Mouse (Mus musculus) liver, embryonic 11.5 days (tissue): Measurements from ENCODE around the gene Ets1. TPM values are rescaled to one million over a fixed set of nuclear protein-coding genes. Genes with fewer than 3 reads are reported as not detected.

ENCODE experiments used
- ATAC-seq: fragments of 200-750 bp; cut with Nextera tagmentation; replicated peaks from 2 replicates; pipeline ENCODE4 v1.8.0; 2017; ENCODE audit warnings: moderate number of reproducible peaks, mild to moderate bottlenecking, moderate TSS enrichment, moderate library complexity; ENCODE audit not compliant: low FRiP score
- DNase-seq: peaks from one replicate; pipeline ENCODE4 v3.0.0-alpha.2; 2017; ENCODE audit warnings: low spot score
- H3K27ac ChIP-seq: fragments of 300-500 bp; sonication (generic); 2 replicates; pipeline ENCODE4 v1.5.1; 2014; ENCODE audit warnings: mild to moderate bottlenecking, low read depth, low read length, control low read depth
- H3K27me3 ChIP-seq: fragments of 300-500 bp; sonication (generic); replicated peaks from 2 replicates; pipeline ENCODE4 v1.6.1; 2014; ENCODE audit warnings: low read length, mixed read lengths; ENCODE audit not compliant: control insufficient read depth, insufficient read depth
- H3K36me3 ChIP-seq: fragments of 300-500 bp; sonication (generic); 2 replicates; pipeline ENCODE4 v1.6.1; 2014; ENCODE audit warnings: mild to moderate bottlenecking, low read length, moderate library complexity, mixed read lengths; ENCODE audit not compliant: control insufficient read depth, insufficient read depth
- H3K4me1 ChIP-seq: fragments of 300-500 bp; sonication (generic); replicated peaks from 2 replicates; pipeline ENCODE4 v1.6.1; 2014; ENCODE audit warnings: low read length, mixed read lengths; ENCODE audit not compliant: control insufficient read depth, insufficient read depth
- H3K4me2 ChIP-seq: fragments of 300-500 bp; sonication (generic); 2 replicates; pipeline ENCODE4 v1.6.1; 2014; ENCODE audit warnings: mild to moderate bottlenecking, control low read depth, moderate library complexity
- H3K4me3 ChIP-seq: fragments of 300-500 bp; sonication (generic); 2 replicates; pipeline ENCODE4 v1.5.1; 2014; ENCODE audit warnings: low read depth, low read length, control low read depth
- H3K9ac ChIP-seq: fragments of 300-500 bp; sonication (generic); 2 replicates; pipeline ENCODE4 v1.6.1; 2014; ENCODE audit warnings: low read depth, low read length, control low read depth
- H3K9me3 ChIP-seq: fragments of 300-500 bp; sonication (generic); 2 replicates; pipeline ENCODE4 v1.6.1; 2016; ENCODE audit warnings: low read length, inconsistent platforms, mixed read lengths; ENCODE audit not compliant: control insufficient read depth
- WGBS: fragments of 180-500 bp; shearing (Covaris S2); extraction: QIAGEN DNeasy Blood & Tissue Kit; methylation state at CpG from one replicate; pipeline ENCODE4 v1.1.7; 2014; 5-methylcytosine and 5-hydroxymethylcytosine counted together
- polyA plus RNA-seq: library from polyadenylated mRNA; unstranded; fragments of >200 nt; fragmentation: Nextera tagmentation; extraction: Ambion mirVana; gene quantifications from 2 replicates; pipeline ENCODE4 v1.2.1, GENCODE M21; 2014

Gene Ets1
- polyA plus RNA-seq, 1 experiment from 2014 or later, result 31.4 TPM

DNA sequence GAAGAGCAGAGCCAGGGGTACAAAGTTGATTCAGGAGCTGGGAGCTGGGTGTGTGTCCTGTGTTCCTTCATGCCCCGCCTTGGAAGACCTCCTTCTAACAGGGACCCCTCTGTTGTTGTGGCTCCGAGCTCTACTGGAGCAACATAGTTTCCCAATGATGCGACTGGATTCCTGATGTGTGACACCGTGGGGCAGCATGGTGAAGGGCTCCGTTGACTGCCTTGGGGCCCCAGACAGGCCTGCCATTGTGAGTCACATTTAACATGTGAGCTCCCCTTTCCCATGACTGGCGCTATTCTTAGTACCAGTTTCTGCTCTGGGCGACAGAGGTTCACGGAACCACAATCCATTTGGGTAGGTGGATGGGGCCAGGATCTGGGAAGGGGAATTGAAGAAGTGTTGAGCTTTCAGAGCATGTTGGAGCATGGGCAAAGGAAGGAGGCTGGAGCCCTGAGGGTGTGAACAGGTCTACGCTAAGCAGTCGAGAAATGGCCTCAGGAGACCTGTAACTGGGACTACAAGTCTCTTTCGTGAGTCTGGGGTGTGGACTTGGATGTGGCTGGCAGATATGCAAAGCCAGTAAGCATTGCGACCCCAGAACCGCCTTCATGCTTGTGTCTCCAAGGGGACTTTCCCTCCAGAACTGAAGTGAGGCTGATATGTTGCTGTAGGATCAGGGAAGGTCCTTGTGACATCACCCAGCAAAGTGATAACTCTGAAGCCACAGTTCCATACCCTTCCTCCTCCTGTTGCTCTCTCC is 113.9 kb downstream of the Ets1 start:
- no peak overlapping the region for H3K4me2 ChIP-seq
- H3K9ac ChIP-seq, result no peak overlapping the region
- H3K4me1 ChIP-seq, result no peaks in the 10 kb centered on the region; the same call in 1 of the 2 replicates
- no peak for ATAC-seq
- no peaks in the 10 kb centered on the region for H3K27me3 ChIP-seq
- H3K9me3 ChIP-seq, result no peaks in the 10 kb centered on the region
- H3K4me3 ChIP-seq, result no peak overlapping the region
- WGBS, result 84% methylated on average over 13 of the region's 13 CpGs
- no peak overlapping the region for H3K27ac ChIP-seq
- H3K36me3 ChIP-seq, result no peaks in the 10 kb centered on the region
- no peak for DNase-seq

DNA sequence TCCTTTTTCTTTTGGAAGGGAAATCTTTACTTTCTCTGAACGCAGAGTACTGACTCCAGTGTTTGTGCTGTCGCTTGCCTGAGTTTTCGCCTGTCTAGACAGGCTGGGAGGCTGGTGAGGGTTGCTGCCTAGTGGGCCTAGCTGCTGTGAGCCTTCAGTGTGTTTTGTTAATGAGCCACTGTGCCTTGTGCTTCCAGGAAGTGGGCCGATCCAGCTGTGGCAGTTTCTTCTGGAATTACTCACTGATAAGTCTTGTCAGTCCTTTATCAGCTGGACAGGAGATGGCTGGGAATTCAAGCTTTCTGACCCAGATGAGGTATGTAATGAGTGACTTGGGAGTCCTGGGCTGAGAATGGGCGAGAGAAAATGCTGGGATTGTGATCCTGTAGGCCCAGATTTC is 116.6 kb downstream of the Ets1 start:
- Histone ChIP-seq H3K9me3 (no peaks in the 10 kb centered on the region), H3K4me2 (no peak overlapping the region), H3K9ac (no peak overlapping the region), H3K36me3 (no peaks in the 10 kb centered on the region), H3K4me1 (no peaks in the 10 kb centered on the region; the same call in 1 of the 2 replicates), H3K4me3 (no peak overlapping the region), H3K27ac (no peak overlapping the region), H3K27me3 (no peaks in the 10 kb centered on the region)
- DNase-seq, result no peak
- 53% methylated on average over 5 of the region's 5 CpGs for WGBS
- ATAC-seq, result no peak

DNA sequence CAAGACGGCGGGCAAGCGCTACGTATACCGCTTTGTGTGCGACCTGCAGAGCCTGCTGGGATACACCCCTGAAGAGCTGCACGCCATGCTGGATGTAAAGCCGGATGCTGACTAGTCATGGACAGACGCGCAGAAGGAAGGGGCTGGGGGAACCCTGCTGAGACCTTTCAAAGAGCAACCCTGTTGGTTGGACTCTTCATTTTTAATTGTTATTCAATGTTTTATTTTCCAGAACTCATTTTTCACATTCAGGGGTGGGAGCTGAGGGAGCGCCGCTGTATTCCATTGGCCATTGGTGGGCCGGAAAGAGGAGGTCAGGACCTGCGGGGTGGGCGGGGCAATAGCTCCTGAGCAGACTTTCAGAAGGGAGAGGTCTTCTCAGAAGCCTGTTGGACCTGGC is 118.3 kb downstream of the Ets1 start:
- WGBS, result 91% methylated on average over 15 of the region's 15 CpGs
- Histone ChIP-seq H3K36me3 (no peaks in the 10 kb centered on the region), H3K27ac (no peak overlapping the region), H3K9ac (no peak overlapping the region), H3K4me1 (no peaks in the 10 kb centered on the region; the same call in 1 of the 2 replicates), H3K9me3 (no peaks in the 10 kb centered on the region), H3K4me3 (no peak overlapping the region), H3K4me2 (no peak overlapping the region), H3K27me3 (no peaks in the 10 kb centered on the region)
- no peak for ATAC-seq
- DNase-seq, result no peak

- Histone ChIP-seq H3K27me3 (no peaks in the 10 kb centered on the region), H3K36me3 (no peaks in the 10 kb centered on the region), H3K9me3 (no peaks in the 10 kb centered on the region), H3K27ac (no peak overlapping the region), H3K4me3 (no peak overlapping the region), H3K9ac (no peak overlapping the region), H3K4me2 (no peak overlapping the region), H3K4me1 (no peaks in the 10 kb centered on the region; the same call in 1 of the 2 replicates)
- DNase-seq (no peak), ATAC-seq (no peak)
- 68% methylated on average over 2 of the region's 2 CpGs for WGBS
Observed at GRCm38 (mm10) chr9:32756002-32756401, 120.0 kb downstream of the Ets1 start.

DNA sequence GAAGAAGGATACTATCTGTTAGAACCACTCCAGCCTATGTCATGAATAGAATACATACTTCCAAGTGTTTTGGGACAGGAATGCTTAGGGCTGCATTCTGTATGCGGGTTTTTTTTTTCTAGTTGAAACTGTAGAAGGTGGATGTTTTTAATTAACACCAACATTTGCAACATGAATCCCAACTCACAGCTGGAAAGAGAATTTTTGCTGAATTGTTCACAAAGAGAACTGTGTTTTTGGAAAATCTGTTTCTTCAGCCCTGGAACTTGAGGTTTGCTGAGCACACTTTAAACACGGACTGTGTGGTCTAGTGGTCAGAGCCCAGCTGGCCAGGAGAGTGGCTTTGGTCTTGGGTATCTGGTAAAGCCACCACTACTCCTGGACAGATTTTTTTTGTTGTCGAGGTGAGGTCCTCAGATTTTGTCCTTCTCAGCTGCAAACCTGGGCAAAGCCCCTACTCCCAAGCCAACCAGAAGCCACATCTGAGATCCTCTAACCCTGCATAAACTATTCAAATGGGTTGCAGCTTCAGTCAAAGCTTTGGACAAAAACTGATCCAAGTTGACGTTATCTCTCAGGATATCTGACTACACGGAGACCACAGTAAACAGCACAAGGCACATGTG is 122.4 kb downstream of the Ets1 start:
- Histone ChIP-seq H3K9ac (no peak overlapping the region), H3K27me3 (no peaks in the 10 kb centered on the region), H3K4me2 (no peak overlapping the region), H3K4me1 (no peaks in the 10 kb centered on the region), H3K9me3 (no peaks in the 10 kb centered on the region), H3K4me3 (no peak overlapping the region), H3K36me3 (no peaks in the 10 kb centered on the region), H3K27ac (no peak overlapping the region)
- 73% methylated on average over 5 of the region's 5 CpGs for WGBS
- ATAC-seq (no peak), DNase-seq (no peak)

GRCm38 (mm10) chr9:32760649-32761157 is 124.7 kb downstream of the Ets1 start:
- Histone ChIP-seq H3K4me3 (no peak overlapping the region), H3K9ac (no peak overlapping the region), H3K36me3 (no peaks in the 10 kb centered on the region), H3K4me2 (no peak overlapping the region), H3K9me3 (no peaks in the 10 kb centered on the region), H3K27ac (no peak overlapping the region), H3K4me1 (no peaks in the 10 kb centered on the region), H3K27me3 (no peaks in the 10 kb centered on the region)
- DNase-seq, result no peak
- ATAC-seq, result no peak
- 31% methylated on average over 4 of the region's 4 CpGs for WGBS

DNA sequence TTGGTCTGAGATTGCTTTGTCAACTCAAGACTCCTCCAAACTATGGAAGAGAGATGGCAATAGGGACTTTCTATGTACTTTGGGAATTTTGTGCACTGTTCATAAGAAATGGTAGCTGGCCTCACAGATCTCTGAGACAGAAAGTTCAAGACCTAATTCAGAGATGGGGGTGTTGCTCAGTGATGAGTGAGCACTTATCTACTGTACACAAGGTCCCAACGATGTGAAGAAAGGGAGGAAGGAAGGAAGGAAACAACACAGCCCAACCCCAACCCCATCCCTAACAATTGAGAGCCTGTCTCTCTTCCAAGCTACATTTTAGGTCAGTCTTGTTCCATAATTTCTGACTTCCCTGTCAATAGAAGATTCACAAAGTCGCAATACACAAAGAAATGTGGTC is 125.3 kb downstream of the Ets1 start:
- Histone ChIP-seq H3K27me3 (no peaks in the 10 kb centered on the region), H3K9me3 (no peaks in the 10 kb centered on the region), H3K9ac (no peak overlapping the region), H3K27ac (no peak overlapping the region), H3K4me2 (no peak overlapping the region), H3K36me3 (no peaks in the 10 kb centered on the region), H3K4me3 (no peak overlapping the region), H3K4me1 (no peaks in the 10 kb centered on the region)
- DNase-seq, result no peak
- no peak for ATAC-seq
- 39% methylated on average over 2 of the region's 2 CpGs for WGBS

- no peak for ATAC-seq
- 83% methylated on average over 9 of the region's 9 CpGs for WGBS
- no peaks in the 10 kb centered on the region for H3K4me1 ChIP-seq
- no peak overlapping the region for H3K4me3 ChIP-seq
- no peaks in the 10 kb centered on the region for H3K36me3 ChIP-seq
- no peaks in the 10 kb centered on the region for H3K27me3 ChIP-seq
- H3K9ac ChIP-seq, result no peak overlapping the region
- no peak overlapping the region for H3K4me2 ChIP-seq
- H3K9me3 ChIP-seq, result no peaks in the 10 kb centered on the region
- no peak for DNase-seq
- H3K27ac ChIP-seq, result no peak overlapping the region
Observed at GRCm38 (mm10) chr9:32764374-32764773, 128.4 kb downstream of the Ets1 start.

- H3K4me2 ChIP-seq, result no peak overlapping the region
- no peaks in the 10 kb centered on the region for H3K27me3 ChIP-seq
- no peak for ATAC-seq
- no peak for DNase-seq
- no peak overlapping the region for H3K4me3 ChIP-seq
- no peaks in the 10 kb centered on the region for H3K9me3 ChIP-seq
- WGBS, result 96% methylated on average over 3 of the region's 3 CpGs
- H3K27ac ChIP-seq, result no peak overlapping the region
- H3K36me3 ChIP-seq, result no peaks in the 10 kb centered on the region
- H3K9ac ChIP-seq, result no peak overlapping the region
- H3K4me1 ChIP-seq, result no peaks in the 10 kb centered on the region
Observed at GRCm38 (mm10) chr9:32765123-32765522, 129.1 kb downstream of the Ets1 start.
